Mouse (Mus musculus): ENCODE measurements around the gene Gm20905.
"Not testable (repeated sequence)": the region's sequence is repeated elsewhere in the genome, so short reads cannot be mapped to it uniquely, and the experiment has no call there.

Gene Gm20905

DNA sequence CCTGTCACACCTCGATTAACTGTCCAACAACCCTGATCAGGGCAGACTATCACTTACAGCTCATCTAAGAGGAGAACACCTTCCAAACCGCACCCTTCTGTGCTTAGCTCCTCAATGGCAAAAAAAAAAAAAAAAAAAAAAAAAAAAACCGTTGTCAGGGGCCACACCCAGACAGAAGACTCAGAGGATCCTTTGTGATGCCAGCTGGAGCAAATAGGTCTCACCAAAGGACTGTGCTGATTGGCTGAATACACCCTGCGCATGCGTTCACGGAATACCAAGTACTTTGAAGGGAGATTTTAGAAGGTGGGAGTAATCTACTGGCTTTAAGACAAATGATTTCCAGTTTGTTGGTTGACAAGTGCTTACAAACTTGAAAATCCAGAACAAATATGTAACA is at the start of gene Gm20905:
Gm20905 (minus strand) TSS at position 101 of the 400 bp plus-strand sequence.
- DNase-seq (ENCODE audit: low spot score in 2 of 2), result not testable (repeated sequence)

Measured in left cerebral cortex, adult 9 months (tissue).